Mouse (Mus musculus) heart, postnatal 36 days (tissue): ENCODE results near the gene Pmis2. TPM values are rescaled to one million over a fixed set of nuclear protein-coding genes. Genes with fewer than 3 reads are reported as not detected.
A peak's percentile ranks its signal among the peaks of the same experiment; 100 is the strongest.

Experiments
- DNase-seq, 2 experiments: peaks; one replicate each; pipeline ENCODE4 v3.0.0; 2021 to 2022
- intact Hi-C: fragments of 180-260 bp; cut with DNase I; formaldehyde crosslinking; loops from one replicate; pipeline ENCODE4 v1.15.1; 2025
- total RNA-seq, 2 experiments: library from RNA; stranded (reverse); gene quantifications; 2 replicates each; pipeline ENCODE4 v1.2.3; 2021

The Pmis2 gene
- under 1 TPM in 1 of 2 experiments, not detected in 1; 0.49 TPM for total RNA-seq

DNA sequence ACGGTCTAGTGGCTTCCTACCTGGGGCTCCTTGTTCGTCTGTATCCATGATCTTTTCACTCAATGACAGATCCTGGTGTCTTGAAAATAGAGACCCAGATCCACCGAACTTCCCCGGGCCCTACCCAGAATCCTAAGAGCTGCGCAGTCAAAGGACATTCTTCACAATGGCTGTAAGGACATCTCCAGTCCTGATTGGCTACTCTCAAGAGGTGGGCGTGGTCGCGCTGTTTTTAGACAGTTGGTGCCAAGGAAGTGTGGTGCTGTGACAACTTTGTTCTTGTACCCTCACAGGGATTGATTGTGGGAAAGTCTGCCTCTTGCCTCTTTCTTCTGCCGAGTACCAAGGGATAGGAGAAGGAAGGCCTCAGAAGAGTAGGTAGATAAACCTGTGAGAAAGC, at the start of gene Pmis2:
Gene Pmis2, minus strand, starts transcription at position 126 of the 400 bp plus-strand sequence.
- intact Hi-C loops = no loop called here
- no peak for DNase-seq

DNA sequence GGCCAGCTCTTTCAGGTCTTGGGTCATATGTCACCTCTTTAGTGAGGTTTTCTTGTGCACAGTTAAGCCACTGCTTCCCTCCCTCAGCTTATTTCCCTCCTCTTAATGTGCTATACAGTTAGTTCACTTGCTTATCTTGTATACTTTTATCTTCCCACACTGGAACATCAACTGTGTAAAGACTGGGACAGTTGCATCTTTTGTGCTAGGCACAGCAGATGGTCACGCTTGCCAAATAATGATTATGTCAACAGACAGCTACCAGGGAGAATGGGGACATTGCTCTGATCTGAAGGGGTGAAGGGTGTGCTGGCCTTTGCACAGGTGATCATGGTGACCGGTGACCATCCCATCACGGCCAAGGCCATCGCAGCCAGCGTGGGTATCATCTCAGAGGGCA, 48.3 kb upstream of the Pmis2 start:
- intact Hi-C loops = no loop called here
- DNase-seq = no peak

DNA sequence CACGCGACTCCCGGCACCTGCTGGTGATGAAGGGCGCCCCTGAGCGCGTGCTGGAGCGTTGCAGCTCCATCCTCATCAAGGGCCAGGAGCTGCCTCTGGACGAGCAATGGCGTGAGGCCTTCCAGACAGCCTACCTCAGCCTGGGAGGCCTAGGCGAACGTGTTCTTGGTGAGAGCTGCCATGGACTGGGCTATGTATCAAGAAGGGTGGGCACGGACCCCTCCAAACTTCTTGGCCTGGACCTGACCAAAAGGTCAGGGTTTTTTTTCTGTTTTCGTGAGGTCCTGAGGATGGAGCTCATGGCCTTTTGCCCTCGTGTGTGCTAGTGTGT, 46.3 kb upstream of the Pmis2 start:
- intact Hi-C loops = no loop called here

DNA sequence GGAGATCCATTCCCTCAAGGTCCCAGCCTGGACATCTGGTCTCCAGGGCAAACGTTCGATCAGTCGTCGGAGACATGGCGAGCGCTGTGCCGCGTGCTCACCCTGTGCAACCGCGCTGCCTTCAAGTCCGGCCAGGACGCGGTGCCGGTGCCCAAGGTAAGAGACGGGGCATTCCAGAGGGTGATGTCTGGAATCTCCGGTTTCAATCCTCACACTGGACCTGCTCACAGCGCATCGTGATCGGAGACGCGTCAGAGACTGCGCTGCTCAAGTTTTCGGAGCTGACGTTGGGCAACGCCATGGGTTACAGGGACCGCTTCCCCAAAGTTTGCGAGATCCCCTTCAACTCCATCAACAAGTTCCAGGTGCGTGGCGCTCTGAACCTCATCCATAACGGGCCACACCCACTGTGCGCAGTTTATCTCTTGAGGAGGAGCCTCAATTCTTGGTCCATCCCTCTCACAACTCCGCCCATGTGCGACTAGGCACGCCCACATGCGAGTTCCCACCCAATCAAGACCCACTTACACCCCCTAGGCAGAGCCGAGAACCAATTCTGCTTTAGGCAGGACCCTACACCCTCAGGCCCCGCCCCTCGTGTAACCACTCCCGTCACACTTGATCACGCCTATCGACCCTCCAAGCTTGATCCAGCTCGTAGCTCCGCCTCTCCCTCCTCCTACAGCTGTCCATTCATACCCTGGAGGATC, 45.8 kb upstream of the Pmis2 start:
- intact Hi-C loops = no loop called here
- DNase-seq = peak; percentile 25 to 30

More for the DNA sequence above, 46.3 kb upstream of the Pmis2 start:
- no peak for DNase-seq

DNA sequence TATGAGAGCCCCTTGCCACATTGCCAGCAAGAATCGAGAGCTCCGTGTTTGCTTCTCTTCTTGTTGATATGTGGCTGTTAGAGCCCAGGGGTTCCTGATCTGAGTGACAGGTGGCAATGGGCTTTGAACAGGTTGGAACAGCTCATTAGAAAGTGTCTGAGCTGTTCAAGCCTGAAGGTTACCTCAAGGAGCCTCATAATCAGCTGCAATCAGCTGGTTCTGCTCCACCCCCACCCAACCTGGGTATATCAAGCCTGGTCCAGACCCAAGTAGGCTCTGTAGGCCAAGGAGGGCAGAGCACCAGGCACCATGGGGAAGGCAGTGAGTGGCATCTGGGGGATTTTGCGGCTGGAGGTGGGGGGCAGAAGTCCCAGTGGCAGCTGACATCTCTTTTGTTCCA, 40.5 kb upstream of the Pmis2 start, which contains the start of gene Atp4a:
Gene Atp4a, plus strand, starts transcription at position 268 of the 400 bp plus-strand sequence.
- intact Hi-C loops = no loop called here
- no peak for DNase-seq

DNA sequence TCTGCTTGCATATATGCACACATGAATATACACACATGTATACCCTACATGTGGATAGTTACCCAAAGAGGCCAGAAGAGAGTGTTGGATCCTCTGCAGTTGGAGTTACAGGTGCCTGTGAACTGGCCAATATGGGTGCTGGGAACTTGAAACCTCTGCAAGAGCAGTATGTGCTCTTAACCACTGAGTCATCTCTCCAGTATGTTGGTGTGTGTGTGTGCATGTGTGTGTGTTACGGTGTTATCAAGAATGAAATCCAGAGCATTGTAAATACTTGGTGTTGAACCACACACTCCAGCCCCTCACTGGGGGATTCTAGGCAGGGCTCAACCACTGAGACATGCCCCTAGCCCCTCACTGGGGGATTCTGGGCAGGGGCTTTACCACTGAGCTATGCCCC, 36.0 kb upstream of the Pmis2 start:
- no peak for DNase-seq
- intact Hi-C loops = no loop called here

DNA sequence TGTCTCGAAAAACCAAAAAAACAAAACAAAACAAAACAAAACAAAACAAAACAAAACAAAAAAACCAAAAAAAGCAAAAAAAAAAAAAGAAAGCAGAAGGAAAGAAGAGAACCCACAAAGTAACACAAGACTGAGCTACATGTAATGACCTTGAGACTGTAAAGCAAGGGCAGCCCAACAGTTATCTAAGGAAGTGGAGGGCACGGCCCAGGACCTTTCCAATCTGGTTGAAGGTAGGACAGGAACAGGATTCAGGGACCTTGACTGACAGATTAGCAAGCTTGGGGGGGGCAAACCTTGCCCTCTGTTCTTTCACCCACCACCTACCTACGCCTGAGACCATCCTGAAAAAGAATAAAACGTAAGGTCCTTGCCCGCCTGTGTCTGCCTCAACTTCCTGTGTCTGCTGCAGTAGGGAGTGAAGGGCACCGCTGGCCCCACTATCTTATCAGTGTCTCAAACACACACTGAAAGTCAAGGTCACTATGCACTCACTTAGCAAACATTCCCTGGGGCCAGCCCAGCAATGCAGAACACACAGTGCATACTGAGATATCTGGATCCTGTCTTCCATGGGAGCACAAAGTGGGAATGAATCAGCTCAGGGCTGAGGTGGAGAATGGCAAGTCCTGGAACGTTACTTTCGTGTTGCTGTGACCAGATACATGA, 34.9 kb upstream of the Pmis2 start:
- intact Hi-C loops = no loop called here
- peak in 1 of 2 experiments; percentile 11 for DNase-seq

DNA sequence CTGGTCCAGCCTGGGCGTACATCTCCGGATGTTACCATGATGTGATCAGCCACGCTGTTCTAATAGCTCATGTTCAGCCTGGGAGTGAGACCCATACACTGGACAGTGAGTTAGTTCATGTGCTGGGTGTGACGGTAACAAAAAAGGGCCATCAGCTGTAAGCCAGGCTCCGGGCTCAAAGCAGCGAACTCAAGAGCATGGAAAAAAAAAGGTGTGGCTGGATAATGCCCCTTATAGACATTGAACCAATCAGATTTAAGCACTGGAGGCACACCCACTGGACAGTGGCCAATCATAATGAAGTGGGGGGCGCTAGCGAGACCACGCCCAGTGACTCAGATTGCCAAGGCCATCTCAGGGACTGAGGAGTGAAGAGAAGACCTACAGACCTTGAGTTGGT, 27.2 kb upstream of the Pmis2 start, which contains the start of gene 2200002J24Rik:
Gene 2200002J24Rik, plus strand, starts transcription at position 338 of the 400 bp plus-strand sequence.
- DNase-seq = no peak
- intact Hi-C loops = no loop called here

DNA sequence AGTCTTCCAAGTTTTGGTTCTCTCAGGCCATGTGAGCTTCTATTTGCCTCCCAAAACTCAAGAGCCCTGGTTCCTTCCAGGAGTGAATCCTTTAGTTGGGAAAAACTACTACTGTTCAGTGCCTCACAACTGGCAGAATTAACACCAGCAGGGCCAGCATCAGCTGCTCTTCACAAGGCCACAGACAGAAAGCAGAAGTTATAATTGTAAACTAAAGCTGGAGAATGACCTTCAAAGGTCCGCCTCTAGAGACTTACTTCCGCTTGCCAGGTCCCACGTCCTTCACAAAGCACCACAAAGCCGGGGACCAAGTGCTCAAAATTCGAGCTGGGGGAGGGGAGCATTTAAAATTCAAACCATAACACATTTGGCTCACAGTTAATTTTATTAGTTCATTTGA, 26.7 kb upstream of the Pmis2 start:
- DNase-seq = no peak
- intact Hi-C loops = no loop called here

DNA sequence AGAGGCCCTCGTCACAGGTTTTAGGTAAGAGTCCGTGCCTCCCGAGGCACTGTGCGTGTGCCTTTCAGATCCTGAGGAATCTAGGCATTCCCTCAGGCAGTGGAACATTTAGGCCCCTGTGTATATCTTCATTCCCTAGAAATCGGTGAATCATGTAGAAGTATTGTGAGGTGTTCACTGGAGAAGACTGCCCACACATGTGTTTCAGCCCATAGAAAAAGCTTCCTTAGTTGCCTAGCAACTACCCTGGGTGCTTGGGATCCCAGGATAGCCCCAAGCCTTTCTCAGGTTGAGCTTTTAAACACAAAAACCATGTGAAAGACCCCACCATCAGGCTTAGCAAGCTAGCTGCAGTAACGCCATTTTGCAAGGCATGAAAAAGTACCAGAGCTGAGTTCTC, 16.9 kb upstream of the Pmis2 start:
- no peak for DNase-seq
- intact Hi-C loops = no loop called here

DNA sequence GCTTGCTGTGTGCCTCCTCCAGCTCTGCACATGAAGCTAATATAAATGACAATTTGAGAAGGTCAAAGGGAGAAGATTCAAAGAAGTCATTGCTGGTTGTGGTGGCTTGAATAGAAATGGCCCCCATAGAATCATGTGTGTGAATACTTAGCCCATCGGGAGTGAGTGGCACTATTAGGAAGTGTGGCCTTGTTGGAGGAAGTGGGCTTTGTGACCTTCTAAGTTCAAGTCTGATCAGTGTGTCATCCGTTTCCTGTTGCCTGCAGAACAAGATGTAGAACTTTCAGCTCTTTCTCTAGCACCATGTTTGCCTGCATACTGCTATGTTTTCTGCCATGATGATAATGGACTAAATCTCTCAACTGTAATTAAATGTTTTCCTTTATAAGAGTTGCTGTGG, 12.0 kb upstream of the Pmis2 start:
- no peak for DNase-seq
- intact Hi-C loops = no loop called here

DNA sequence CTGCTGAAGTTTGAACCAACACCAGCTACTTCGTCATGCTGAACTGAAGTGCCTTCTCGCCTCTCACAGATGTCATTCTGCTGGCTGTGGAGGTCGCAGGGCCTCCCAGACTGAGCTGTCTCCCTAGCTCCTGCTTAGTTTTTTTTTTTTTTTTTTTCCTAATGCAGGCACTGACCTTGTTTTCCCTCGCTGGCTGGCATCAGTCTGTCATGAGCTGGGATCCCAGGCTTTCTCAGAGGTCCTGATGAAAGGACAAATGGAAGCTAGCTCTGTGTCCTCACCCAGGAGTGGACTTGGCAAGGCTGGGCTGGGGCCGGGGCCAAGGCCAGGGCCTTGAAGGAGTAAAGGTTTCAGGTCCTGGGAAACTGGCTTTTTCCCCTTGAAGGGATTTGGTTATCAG, 10.5 kb upstream of the Pmis2 start:
- DNase-seq = peak; percentile 26 to 49
- intact Hi-C loops = no loop called here

DNA sequence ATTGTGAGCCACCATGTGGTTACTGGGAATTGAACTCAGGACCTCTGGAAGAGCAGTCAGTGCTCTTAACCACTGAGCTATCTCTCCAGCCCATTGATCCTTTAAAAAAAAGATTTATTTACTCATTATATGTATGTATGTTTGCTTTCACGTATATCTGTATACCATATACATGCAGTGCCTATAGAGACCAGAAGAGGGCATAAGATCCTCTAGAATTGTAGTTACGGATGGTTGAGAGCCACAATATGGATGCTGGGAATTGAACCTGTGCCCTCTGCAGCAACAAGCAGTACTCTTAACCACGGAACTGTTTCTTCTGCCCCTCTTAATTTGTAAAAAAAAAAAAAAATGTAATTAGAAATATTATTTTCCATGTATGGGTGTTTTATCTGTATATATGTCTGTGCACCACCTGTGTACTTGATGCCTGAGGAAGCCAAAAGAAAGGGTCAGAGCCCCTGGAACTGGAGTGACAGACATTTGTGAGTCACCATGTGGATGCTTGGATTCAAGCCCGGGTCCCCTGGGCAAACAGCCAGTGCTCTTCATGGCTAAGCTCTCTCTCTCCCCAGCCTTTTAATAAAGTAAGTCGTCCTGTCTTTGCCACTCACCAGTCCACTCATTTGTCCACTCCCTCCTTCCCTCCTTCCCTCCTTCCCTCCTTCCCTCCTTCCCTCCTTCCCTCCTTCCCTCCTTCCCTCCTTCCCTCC, 7.0 kb upstream of the Pmis2 start:
- DNase-seq = peak; percentile 60 to 61
- intact Hi-C loops = no loop called here

DNA sequence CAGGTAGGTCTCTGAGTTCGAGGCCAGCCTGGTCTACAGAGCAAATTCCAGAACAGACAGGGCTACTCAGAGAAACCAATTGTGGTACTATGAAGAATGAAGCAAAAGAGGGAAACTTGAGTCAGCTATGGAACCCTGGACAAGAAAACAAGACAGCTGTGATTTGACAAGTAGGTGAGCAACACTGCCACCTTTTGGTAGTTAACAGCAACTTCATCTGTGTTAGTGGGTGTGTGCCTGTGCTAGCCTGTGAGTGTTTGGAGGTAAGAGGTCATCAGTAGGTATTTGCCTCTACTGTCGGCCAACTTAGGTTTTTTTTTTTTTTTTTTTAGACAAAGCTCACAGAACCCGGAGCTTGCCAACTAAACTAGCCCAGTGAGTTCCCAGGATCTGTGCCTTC, 2.2 kb downstream of the Pmis2 start:
- intact Hi-C loops = loop anchor here (5.0 kb wide), 1 partner anchor 82 kb away; the partner anchor contains the start of gene Kmt2b

DNA sequence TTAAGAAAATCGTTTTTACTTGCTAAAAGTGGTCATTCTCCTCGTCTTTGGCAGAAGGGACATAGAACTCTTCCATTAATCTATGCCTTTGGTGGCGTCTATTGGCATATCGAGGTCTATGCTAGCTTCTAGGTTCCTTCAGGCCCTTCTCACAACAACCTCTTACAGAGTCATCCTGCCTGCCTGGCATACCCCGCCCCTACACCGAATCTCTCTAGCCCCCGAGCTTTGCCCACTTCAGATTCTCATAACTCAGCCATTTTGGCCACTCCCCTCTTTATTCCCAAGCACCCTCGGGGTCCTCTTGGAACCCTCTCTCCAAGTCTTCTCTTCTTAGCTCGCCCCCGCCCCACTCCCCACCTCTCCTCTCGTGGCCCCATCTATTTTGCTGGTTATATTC, 6.1 kb downstream of the Pmis2 start:
- intact Hi-C loops = loop anchor here (5.0 kb wide), 1 partner anchor 78 kb away; the partner anchor contains the start of gene Kmt2b
- no peak for DNase-seq

More for the DNA sequence above, 2.2 kb downstream of the Pmis2 start:
- DNase-seq = no peak

DNA sequence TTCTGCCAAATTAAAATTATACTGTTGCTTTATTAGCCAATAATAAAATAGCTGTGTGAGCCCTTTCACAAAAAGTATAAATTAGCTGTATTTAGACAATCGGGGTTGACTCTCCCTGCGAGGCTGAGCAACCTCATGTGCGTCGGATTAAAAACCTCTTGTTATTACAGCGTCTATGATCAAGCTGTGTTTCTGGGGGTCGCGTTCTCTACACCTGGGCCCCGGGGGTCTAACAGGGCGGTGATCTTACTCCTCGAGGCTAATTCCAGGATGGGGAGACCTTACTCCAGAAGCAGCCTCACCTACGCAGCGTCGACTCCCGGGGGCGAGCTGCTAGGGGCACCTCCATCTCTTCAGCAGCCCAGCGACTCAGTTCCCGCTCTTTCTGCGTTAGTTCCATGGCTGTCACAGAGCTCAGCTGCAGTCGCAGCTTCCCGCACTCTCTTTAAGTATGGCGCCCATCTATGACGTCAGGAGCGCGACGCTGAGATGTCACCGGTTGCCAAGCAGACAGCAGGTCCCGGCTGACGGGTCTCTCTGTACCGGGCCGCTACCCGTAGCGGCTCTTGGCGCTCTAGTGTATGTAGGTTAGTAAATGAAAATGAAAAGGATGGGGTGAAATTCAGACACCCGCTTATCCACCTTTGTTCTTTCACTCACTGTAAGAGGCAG, 6.7 kb downstream of the Pmis2 start, which contains the start of gene Haus5:
Gene Haus5, minus strand, starts transcription at position 466 of the 672 bp plus-strand sequence.
- peak; percentile 87 to 92 for DNase-seq
- intact Hi-C loops = loop anchor here (5.0 kb wide), 1 partner anchor 77 kb away; the partner anchor contains the start of gene Kmt2b

DNA sequence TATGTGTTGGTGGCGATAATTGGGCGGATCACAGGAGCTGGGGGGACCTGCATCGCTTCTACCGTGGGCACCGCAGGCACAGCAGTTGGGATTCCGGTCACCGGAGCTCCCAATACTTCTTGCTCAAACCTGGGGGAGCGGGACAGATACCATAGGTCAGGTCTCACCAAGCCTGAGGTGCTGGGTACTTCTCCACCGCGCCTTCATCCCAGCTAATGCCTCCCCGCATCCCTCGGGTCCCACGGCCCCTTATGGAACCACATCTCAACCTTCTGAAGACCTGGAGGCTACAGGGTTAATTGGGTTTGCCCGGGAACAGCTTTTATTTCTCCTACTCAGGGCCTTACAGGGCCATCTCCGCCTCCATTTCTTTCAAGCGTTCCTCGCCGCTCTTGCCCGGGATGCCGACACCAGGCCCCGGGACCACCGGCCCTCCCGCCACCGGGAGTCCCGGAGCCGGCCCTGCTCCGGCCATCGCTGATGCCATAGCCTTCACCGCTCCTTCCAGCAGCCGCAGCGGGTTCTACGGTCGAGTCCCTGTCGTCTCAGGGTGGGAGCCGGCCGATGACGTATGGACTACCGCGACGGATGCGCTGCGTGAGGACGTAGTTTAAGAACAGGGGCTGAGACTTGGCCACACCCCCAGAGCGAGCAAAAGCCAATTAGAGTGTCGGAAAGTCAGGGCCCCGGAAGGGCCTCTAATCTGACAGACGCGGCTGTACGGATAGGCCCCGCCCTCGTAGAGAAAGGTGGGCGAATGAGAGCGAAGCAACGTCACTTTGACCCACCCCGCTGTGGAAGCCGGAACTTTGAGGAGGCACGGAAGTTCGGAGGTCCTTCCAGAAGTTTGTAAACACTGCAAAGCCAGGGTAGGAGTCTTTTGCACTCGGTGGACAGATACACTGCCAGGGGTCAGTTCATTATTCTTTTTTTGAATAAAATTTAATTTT, 21.5 kb downstream of the Pmis2 start, which contains the start of gene Rbm42:
Gene Rbm42, minus strand, starts transcription at position 727 of the 950 bp plus-strand sequence.
- intact Hi-C loops = loop anchor here (1.0 to 10.0 kb wide), 4 partner anchors 25 to 435 kb away; partner anchors contain the start of gene Tmem147
- DNase-seq = peak; percentile 95 to 96

DNA sequence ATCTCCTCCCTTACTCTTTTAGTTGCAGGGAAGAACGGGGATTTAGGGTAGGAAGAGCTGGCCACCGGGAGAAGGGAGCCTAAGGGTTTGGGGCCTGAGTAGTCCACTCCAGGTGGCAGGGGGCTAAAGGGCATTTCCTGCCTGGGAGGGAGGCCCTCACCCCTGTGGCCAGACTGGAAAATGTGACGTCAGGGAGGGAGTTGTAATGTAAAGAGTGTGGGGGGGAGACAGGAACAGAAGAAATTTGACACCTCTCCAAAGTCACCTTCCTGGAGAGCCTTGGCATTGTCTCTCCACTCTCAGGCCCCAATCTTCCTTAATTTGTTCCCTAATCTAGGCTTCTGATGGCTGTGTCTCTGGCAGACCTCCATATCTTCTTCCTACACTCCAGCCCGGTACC, 32.3 kb downstream of the Pmis2 start:
- intact Hi-C loops = no loop called here
- DNase-seq = no peak

DNA sequence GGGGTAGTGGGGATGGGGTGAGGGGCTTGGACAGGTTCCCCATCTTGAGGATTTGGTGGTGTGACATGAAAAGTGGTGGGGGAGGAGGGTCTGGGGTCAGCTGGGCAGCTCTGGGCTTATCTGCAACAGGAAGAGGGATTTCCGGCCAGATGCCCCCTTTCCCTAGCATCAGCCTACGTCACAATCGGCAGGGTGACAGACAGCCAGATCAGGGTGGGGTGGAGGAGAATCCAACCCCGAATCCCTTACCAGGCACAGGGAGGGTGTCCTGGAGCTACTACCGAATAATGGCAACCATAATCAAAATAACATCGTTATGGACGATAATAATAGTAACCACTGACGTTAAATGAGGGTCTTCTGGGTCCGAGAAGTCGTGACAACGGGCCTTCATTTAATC, 35.0 kb downstream of the Pmis2 start:
- DNase-seq = no peak
- intact Hi-C loops = no loop called here
